Mouse (Mus musculus): ENCODE data around the gene Nedd9.

DNA sequence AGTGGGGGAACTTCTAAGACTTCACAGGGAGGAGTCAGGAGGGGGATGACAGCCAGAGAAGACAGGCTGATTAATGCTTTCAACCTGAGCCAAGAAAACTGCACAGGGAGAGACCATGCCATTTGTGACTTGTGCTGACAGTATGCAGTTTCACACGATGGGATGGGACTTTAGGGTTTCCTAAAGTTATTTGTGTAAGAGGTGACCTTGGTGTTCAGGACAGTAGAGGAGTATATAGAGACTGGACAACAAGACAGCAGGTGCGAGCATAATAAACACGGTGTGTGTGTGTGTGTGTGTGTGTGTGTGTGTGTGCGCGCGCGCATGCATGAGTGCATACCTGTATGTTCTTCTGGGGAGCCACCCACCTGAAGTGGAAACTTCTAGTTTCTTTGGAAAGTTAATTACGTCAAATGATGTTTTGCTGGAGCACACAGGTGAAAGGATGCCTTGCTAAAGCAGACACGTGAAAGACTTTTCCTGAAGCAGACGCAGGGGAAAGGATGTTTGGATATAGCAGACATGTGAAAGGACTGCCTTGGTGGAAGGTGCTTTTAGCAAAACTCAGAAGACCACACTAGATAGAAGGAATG lies 29.3 kb downstream of the Nedd9 start:
- TF ChIP-seq CTCF (conservative IDR thresholded peaks at IDR 0.05; ENCODE audit: insufficient read depth, insufficient read length, low read depth, low read length) (no peak), POLR2A (IDR thresholded peaks at IDR 0.05; ENCODE audit: low read depth, low read length) (no peak)

Data from kidney, adult 2 months (tissue).